Mouse (Mus musculus) forebrain, embryonic 11.5 days (tissue): Measurements from ENCODE around the gene Creb3l1. TPM values are rescaled to one million over a fixed set of nuclear protein-coding genes. Genes with fewer than 3 reads are reported as not detected.

Experiments
- ATAC-seq: fragments of 200-750 bp; cut with Nextera tagmentation; replicated peaks from 2 replicates; pipeline ENCODE4 v1.8.0; 2017; ENCODE audit warnings: moderate TSS enrichment; ENCODE audit not compliant: low FRiP score
- DNase-seq: peaks from one replicate; pipeline ENCODE4 v3.0.0-alpha.2; 2017; ENCODE audit warnings: low spot score
- H3K27ac ChIP-seq: fragments of 300-500 bp; sonication (generic); 2 replicates; pipeline ENCODE4 v1.5.1; 2014; ENCODE audit warnings: low read depth, low read length
- H3K27me3 ChIP-seq: fragments of 300-500 bp; sonication (generic); 2 replicates; pipeline ENCODE4 v1.6.1; 2014; ENCODE audit warnings: mild to moderate bottlenecking, low read length, mixed read lengths; ENCODE audit not compliant: control insufficient read depth, insufficient read depth
- H3K36me3 ChIP-seq: fragments of 300-500 bp; sonication (generic); 2 replicates; pipeline ENCODE4 v1.6.1; 2014; ENCODE audit warnings: mild to moderate bottlenecking, low read length, moderate library complexity, mixed read lengths; ENCODE audit not compliant: control insufficient read depth, insufficient read depth
- H3K4me1 ChIP-seq: fragments of 300-500 bp; sonication (generic); replicated peaks from 2 replicates; pipeline ENCODE4 v1.6.1; 2014; ENCODE audit warnings: low read length, mixed read lengths; ENCODE audit not compliant: control insufficient read depth, insufficient read depth
- H3K4me2 ChIP-seq: fragments of 300-500 bp; sonication (generic); 2 replicates; pipeline ENCODE4 v1.6.1; 2014; ENCODE audit warnings: low read depth, mild to moderate bottlenecking, low read length, moderate library complexity, mixed read lengths; ENCODE audit not compliant: severe bottlenecking
- H3K4me3 ChIP-seq: fragments of 300-500 bp; sonication (generic); 2 replicates; pipeline ENCODE4 v1.5.1; 2014; ENCODE audit warnings: low read depth, low read length
- H3K9ac ChIP-seq: fragments of 300-500 bp; sonication (generic); 2 replicates; pipeline ENCODE4 v1.6.1; 2014; ENCODE audit warnings: low read length
- H3K9me3 ChIP-seq: fragments of 300-500 bp; sonication (generic); 2 replicates; pipeline ENCODE4 v1.6.1; 2016; ENCODE audit warnings: low read length, mixed read lengths; ENCODE audit not compliant: control insufficient read depth
- WGBS: fragments of 180-500 bp; shearing (Covaris S2); extraction: QIAGEN DNeasy Blood & Tissue Kit; methylation state at CpG from one replicate; pipeline ENCODE4 v1.1.7; 2014; 5-methylcytosine and 5-hydroxymethylcytosine counted together
- polyA plus RNA-seq: library from polyadenylated mRNA; unstranded; fragments of >200 nt; fragmentation: Nextera tagmentation; extraction: Ambion mirVana; gene quantifications from 2 replicates; pipeline ENCODE4 v1.2.1, GENCODE M21; 2014

Creb3l1 gene
- 1.7 and 2.3 TPM in 2 replicates for polyA plus RNA-seq

GRCm38 (mm10) chr2:92024274-92024672 lies at the start of gene Creb3l1:
TSS of gene Creb3l1 (minus strand) at chr2:92024502.
- peak; percentile 71; the same call in 1 of the 2 replicates for ATAC-seq
- WGBS, result 0% methylated on average over 20 of the region's 27 CpGs

GRCm38 (mm10) chr2:92071143-92071542 lies 46.8 kb upstream of the Creb3l1 start:
- WGBS, result 77% methylated on average over 4 of the region's 4 CpGs
- no peaks in the 10 kb centered on the region for H3K4me1 ChIP-seq
- no peak for ATAC-seq
- H3K27me3 ChIP-seq, result no peaks in the 10 kb centered on the region
- H3K9ac ChIP-seq, result no peak overlapping the region
- H3K9me3 ChIP-seq, result no peaks in the 10 kb centered on the region
- H3K36me3 ChIP-seq, result no peaks in the 10 kb centered on the region
- no peak for DNase-seq
- H3K27ac ChIP-seq, result no peak overlapping the region
- H3K4me3 ChIP-seq, result no peak overlapping the region
- no peak overlapping the region for H3K4me2 ChIP-seq

More at GRCm38 (mm10) chr2:92024274-92024672, at the start of gene Creb3l1:
- Histone ChIP-seq H3K4me3 (peak within 1 kb of the TSS; percentile 52), H3K27me3 (peaks cover 21% of the 10 kb centered on the region), H3K36me3 (no peaks in the 10 kb centered on the region), H3K27ac (no peak within 1 kb of the TSS), H3K4me2 (peak within 1 kb of the TSS; percentile 98), H3K9me3 (no peaks in the 10 kb centered on the region), H3K4me1 (peaks cover 5% of the 10 kb centered on the region), H3K9ac (peak within 1 kb of the TSS; percentile 52)
- peak; percentile 77 for DNase-seq

- ATAC-seq, result peak; percentile 39; the same call in 1 of the 2 replicates
- WGBS, result 55% methylated on average over 5 of the region's 5 CpGs
- no peak for DNase-seq
- Histone ChIP-seq H3K27me3 (no peaks in the 10 kb centered on the region), H3K27ac (no peak overlapping the region), H3K9me3 (no peaks in the 10 kb centered on the region), H3K4me2 (no peak overlapping the region), H3K4me3 (no peak overlapping the region), H3K4me1 (no peaks in the 10 kb centered on the region), H3K9ac (no peak overlapping the region), H3K36me3 (no peaks in the 10 kb centered on the region)
These were observed 45.3 kb upstream of the Creb3l1 start for GRCm38 (mm10) chr2:92069630-92070029.

- no peaks in the 10 kb centered on the region for H3K4me1 ChIP-seq
- H3K9me3 ChIP-seq, result no peaks in the 10 kb centered on the region
- no peak overlapping the region for H3K9ac ChIP-seq
- no peaks in the 10 kb centered on the region for H3K36me3 ChIP-seq
- 85% methylated on average over 3 of the region's 3 CpGs for WGBS
- DNase-seq (no peak), ATAC-seq (no peak)
- no peaks in the 10 kb centered on the region; the same call in 1 of the 2 replicates for H3K27me3 ChIP-seq
- H3K4me3 ChIP-seq, result no peak overlapping the region
- H3K4me2 ChIP-seq, result no peak overlapping the region
- no peak overlapping the region for H3K27ac ChIP-seq
These were observed 43.3 kb upstream of the Creb3l1 start for GRCm38 (mm10) chr2:92067600-92067999.

- Histone ChIP-seq H3K4me1 (no peaks in the 10 kb centered on the region), H3K9me3 (no peaks in the 10 kb centered on the region), H3K4me3 (no peak overlapping the region), H3K27me3 (no peaks in the 10 kb centered on the region; the same call in 1 of the 2 replicates), H3K27ac (no peak overlapping the region), H3K36me3 (no peaks in the 10 kb centered on the region), H3K4me2 (no peak overlapping the region), H3K9ac (no peak overlapping the region)
- WGBS, result 77% methylated on average over 1 of the region's 1 CpGs
- DNase-seq (no peak), ATAC-seq (no peak)
These were observed 42.6 kb upstream of the Creb3l1 start for GRCm38 (mm10) chr2:92066899-92067298.

- ATAC-seq, result no peak
- no peaks in the 10 kb centered on the region for H3K36me3 ChIP-seq
- H3K4me2 ChIP-seq, result no peak overlapping the region
- peaks cover 4% of the 10 kb centered on the region; the same call in 1 of the 2 replicates for H3K27me3 ChIP-seq
- no peak for DNase-seq
- H3K9me3 ChIP-seq, result no peaks in the 10 kb centered on the region
- H3K27ac ChIP-seq, result no peak overlapping the region
- WGBS, result 73% methylated on average over 6 of the region's 6 CpGs
- no peak overlapping the region for H3K4me3 ChIP-seq
- no peak overlapping the region for H3K9ac ChIP-seq
- no peaks in the 10 kb centered on the region for H3K4me1 ChIP-seq
These were observed 41.6 kb upstream of the Creb3l1 start for GRCm38 (mm10) chr2:92065938-92066337.

GRCm38 (mm10) chr2:92065269-92065888 lies 41.1 kb upstream of the Creb3l1 start:
- DNase-seq (no peak), ATAC-seq (no peak)
- Histone ChIP-seq H3K4me2 (no peak overlapping the region), H3K27me3 (peaks cover 9% of the 10 kb centered on the region), H3K36me3 (no peaks in the 10 kb centered on the region), H3K9me3 (no peaks in the 10 kb centered on the region), H3K4me1 (no peaks in the 10 kb centered on the region), H3K27ac (no peak overlapping the region), H3K9ac (no peak overlapping the region), H3K4me3 (no peak overlapping the region)
- WGBS, result 86% methylated on average over 8 of the region's 8 CpGs

- H3K9me3 ChIP-seq, result no peaks in the 10 kb centered on the region
- peaks cover 23% of the 10 kb centered on the region for H3K27me3 ChIP-seq
- 66% methylated on average over 5 of the region's 5 CpGs for WGBS
- ATAC-seq (no peak), DNase-seq (no peak)
- H3K4me1 ChIP-seq, result no peaks in the 10 kb centered on the region; the same call in none of the 2 replicates
- no peaks in the 10 kb centered on the region for H3K36me3 ChIP-seq
- H3K4me2 ChIP-seq, result no peak overlapping the region
- H3K4me3 ChIP-seq, result no peak overlapping the region
- no peak overlapping the region for H3K27ac ChIP-seq
- H3K9ac ChIP-seq, result no peak overlapping the region
These were observed 38.8 kb upstream of the Creb3l1 start for GRCm38 (mm10) chr2:92063106-92063505.

- H3K4me2 ChIP-seq, result no peak overlapping the region
- no peak overlapping the region for H3K27ac ChIP-seq
- H3K27me3 ChIP-seq, result peaks cover 23% of the 10 kb centered on the region
- WGBS, result 81% methylated on average over 5 of the region's 5 CpGs
- DNase-seq, result no peak
- H3K36me3 ChIP-seq, result no peaks in the 10 kb centered on the region
- H3K9ac ChIP-seq, result no peak overlapping the region
- no peaks in the 10 kb centered on the region for H3K9me3 ChIP-seq
- no peak overlapping the region for H3K4me3 ChIP-seq
- H3K4me1 ChIP-seq, result no peaks in the 10 kb centered on the region; the same call in none of the 2 replicates
- ATAC-seq, result no peak
These were observed 37.0 kb upstream of the Creb3l1 start for GRCm38 (mm10) chr2:92061337-92061736.
